Comparison of ENCODE assay signal across 23 mouse cellular contexts in genomic region chr17:47420195-47420594, GRCm38 (mm10). TPM values are rescaled to one million over a fixed set of nuclear protein-coding genes. Genes with fewer than 3 reads are reported as not detected.
DNase-seq lines count a peak whose midpoint lies in the region; ATAC-seq and TF ChIP-seq lines count a peak whose summit lies in the region.
"Had no signal": no experiment of that assay in that cellular context is flagged by ENCODE, and none has a peak within 500 bp of the region (broad histone marks: within the 10 kb centered on the region; RNA-seq: fewer than 3 reads in every experiment).

No protein-coding gene starts in this region.

- H3K9me3 ChIP-seq in neural tube, embryonic 15.5 days (replicated peaks) = no peaks in the 10 kb centered on the region
- H3K9me3 ChIP-seq: embryonic facial prominence, embryonic 10.5 days; embryonic facial prominence, embryonic 12.5 days; forebrain, embryonic 13.5 days; forebrain, embryonic 15.5 days; G1E had no signal

- WGBS in neural tube, embryonic 15.5 days = 77% methylated on average over 2 of the region's 2 CpGs

- TF ChIP-seq POLR2A in testis, adult 2 months (IDR thresholded peaks at IDR 0.05; ENCODE audit: control insufficient read depth, low read depth, low read length) = no peak

- no peaks in the 10 kb centered on the region for H3K4me1 ChIP-seq in testis, adult 2 months (ENCODE audit: control insufficient read depth, insufficient read depth, low read length)
- no peaks in the 10 kb centered on the region for H3K4me1 ChIP-seq in neural tube, embryonic 15.5 days
- H3K4me1 ChIP-seq: embryonic facial prominence, embryonic 10.5 days; embryonic facial prominence, embryonic 12.5 days; forebrain, embryonic 13.5 days; forebrain, embryonic 15.5 days had no signal

- no peak for DNase-seq in testis, postnatal 14 days (ENCODE audit: low spot score)
- DNase-seq in ZHBTc4 (ENCODE audit: low read depth, low spot score) = peak; percentile 69
- DNase-seq in embryo, embryonic 10.5 days (ENCODE audit: low spot score) = no peak
- DNase-seq: adrenal gland, adult 2 months; adrenal gland, postnatal 10 days; adrenal gland, postnatal 25 days; B cell, adult 2 months; cerebellum, adult 11 months; cerebellum, adult 18-20 months; cerebellum, adult 8-10 months; cerebellum, adult 9-11 months; cerebellum, postnatal 14 days; cerebellum, postnatal 36 days; forebrain, postnatal 0 days had no signal

- no peak overlapping the region for H3K27ac ChIP-seq in testis, adult 2 months (ENCODE audit: control insufficient read depth, insufficient read depth, low read depth, low read length)
- H3K27ac ChIP-seq in neural tube, embryonic 15.5 days (replicated peaks) = no peak overlapping the region
- H3K27ac ChIP-seq: embryonic facial prominence, embryonic 10.5 days; embryonic facial prominence, embryonic 12.5 days; forebrain, embryonic 13.5 days; forebrain, embryonic 15.5 days had no signal

- no peak for ATAC-seq in neural tube, embryonic 15.5 days (ENCODE audit: low FRiP score)
- ATAC-seq: CD4-positive, CD25-positive, alpha-beta regulatory T cell, adult 4 months; forebrain, embryonic 13.5 days; forebrain, embryonic 15.5 days; forebrain, postnatal 0 days; Patski had no signal

- H3K36me3 ChIP-seq in testis, adult 2 months (ENCODE audit: control insufficient read depth, insufficient read depth, low read length) = no peaks in the 10 kb centered on the region
- no peaks in the 10 kb centered on the region for H3K36me3 ChIP-seq in neural tube, embryonic 15.5 days
- H3K36me3 ChIP-seq: embryonic facial prominence, embryonic 10.5 days; embryonic facial prominence, embryonic 12.5 days; forebrain, embryonic 15.5 days; G1E had no signal

- H3K4me2 ChIP-seq in neural tube, embryonic 15.5 days = no peak overlapping the region
- H3K4me2 ChIP-seq: embryonic facial prominence, embryonic 12.5 days; forebrain, embryonic 13.5 days; forebrain, embryonic 15.5 days had no signal

- peak overlapping the region; percentile 66 for H3K4me3 ChIP-seq in testis, adult 2 months (ENCODE audit: control insufficient read depth, low read depth, low read length)
- H3K4me3 ChIP-seq in neural tube, embryonic 15.5 days (replicated peaks) = no peak overlapping the region
- H3K4me3 ChIP-seq: embryonic facial prominence, embryonic 10.5 days; embryonic facial prominence, embryonic 12.5 days; forebrain, embryonic 13.5 days; forebrain, embryonic 15.5 days had no signal

- H3K27me3 ChIP-seq in testis, adult 2 months (ENCODE audit: control insufficient read depth, insufficient read depth, low read length) = no peaks in the 10 kb centered on the region
- H3K27me3 ChIP-seq in neural tube, embryonic 15.5 days (replicated peaks) = 0 out of 2 replicates have a peak, but pooled peaks cover 8% of the 10 kb centered on the region
- H3K27me3 ChIP-seq: embryonic facial prominence, embryonic 12.5 days; forebrain, embryonic 13.5 days; forebrain, embryonic 15.5 days; Patski had no signal

- TF ChIP-seq CTCF in testis, adult 2 months (IDR thresholded peaks at IDR 0.05; ENCODE audit: control insufficient read depth, insufficient read depth, insufficient replicate concordance, low read depth, low read length) = no peak

- no peak overlapping the region for H3K9ac ChIP-seq in neural tube, embryonic 15.5 days (replicated peaks)
- H3K9ac ChIP-seq: embryonic facial prominence, embryonic 12.5 days; forebrain, embryonic 13.5 days; forebrain, embryonic 15.5 days; forebrain, postnatal 0 days had no signal

RNA-seq across cellular contexts. Expression of gene AI661453, which starts 16.2 kb away (rescaled TPM):
- 0.53 and 0.81 TPM in 2 replicates for polyA plus RNA-seq in testis, adult 2 months (2012; rRNA removed)
- polyA plus RNA-seq in neural tube, embryonic 15.5 days (2015; fragmentation: Nextera tagmentation; extraction: Ambion mirVana) = 0.19 and 0.43 TPM in 2 replicates
- polyA plus RNA-seq: CD4-positive, CD25-positive, alpha-beta regulatory T cell, adult 4 months had no signal

RNA-seq across cellular contexts. Expression of gene 1700001C19Rik, which starts 17.0 kb away (rescaled TPM):
- 545 and 576 TPM in 2 replicates for polyA plus RNA-seq in testis, adult 2 months (2012; rRNA removed)
- 0.63 and 0.78 TPM in 2 replicates for polyA plus RNA-seq in neural tube, embryonic 15.5 days (2015; fragmentation: Nextera tagmentation; extraction: Ambion mirVana)
- polyA plus RNA-seq: CD4-positive, CD25-positive, alpha-beta regulatory T cell, adult 4 months; embryonic facial prominence, embryonic 10.5 days; G1E had no signal

RNA-seq across cellular contexts. Expression of gene Guca1a, which starts 19.8 kb away (rescaled TPM):
- polyA plus RNA-seq in testis, adult 2 months (2012; rRNA removed) = 10.1 and 15.0 TPM in 2 replicates
- polyA plus RNA-seq in neural tube, embryonic 15.5 days (2015; fragmentation: Nextera tagmentation; extraction: Ambion mirVana) = 0.92 and 1.2 TPM in 2 replicates
- polyA plus RNA-seq: CD4-positive, CD25-positive, alpha-beta regulatory T cell, adult 4 months had no signal

RNA-seq across cellular contexts. Expression of gene Guca1b, which starts 35.0 kb away (rescaled TPM):
- 0.26 and 0.36 TPM in 2 replicates for polyA plus RNA-seq in testis, adult 2 months (2012; rRNA removed)
- 0.56 and 0.77 TPM in 2 replicates for polyA plus RNA-seq in neural tube, embryonic 15.5 days (2015; fragmentation: Nextera tagmentation; extraction: Ambion mirVana)
- polyA plus RNA-seq: G1E had no signal

RNA-seq across cellular contexts. Expression of gene Mrps10, which starts 51.5 kb away (rescaled TPM):
- 20.5 and 21.3 TPM in 2 replicates for polyA plus RNA-seq in testis, adult 2 months (2012; rRNA removed)
- polyA plus RNA-seq in neural tube, embryonic 15.5 days (2015; fragmentation: Nextera tagmentation; extraction: Ambion mirVana) = 72.0 and 75.3 TPM in 2 replicates

Comparison
In these comparisons a context has a peak if more than half of its experiments do, and no peak if none do; other contexts are left out.
1. RNA of gene 1700001C19Rik, which starts 17.0 kb away (polyA plus RNA-seq): 545 to 576 TPM in testis, adult 2 months; 0.63 to 0.78 TPM in neural tube, embryonic 15.5 days; every median in the first group is over 100 times any median in the second.